Comparison of ENCODE assay signal across 22 mouse cellular contexts in the genomic region with DNA sequence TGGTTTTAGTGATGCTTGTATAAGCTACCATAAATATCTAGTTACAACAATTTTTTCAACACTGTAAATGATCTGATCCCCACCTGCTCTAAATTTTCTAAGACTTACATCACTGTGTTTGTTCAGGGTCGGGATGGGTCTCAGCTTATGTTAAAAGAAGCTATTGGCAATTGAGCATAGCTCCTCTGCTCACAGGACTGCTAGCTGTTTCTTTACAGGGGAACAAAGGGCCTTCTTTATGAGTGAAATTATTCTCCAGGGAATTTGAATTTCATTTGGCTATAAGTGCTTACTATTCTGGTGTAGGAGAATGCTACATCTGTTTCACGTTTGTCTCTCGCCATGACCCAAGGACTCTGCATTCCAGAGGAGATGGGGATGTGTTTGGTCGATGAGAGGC.
A peak's percentile ranks its signal among the peaks of the same experiment; 100 is the strongest.
DNase-seq lines count a peak whose midpoint lies in the region; ATAC-seq and TF ChIP-seq lines count a peak whose summit lies in the region.
"Had no signal": no experiment of that assay in that cellular context is flagged by ENCODE, and none has a peak within 500 bp of the region (broad histone marks: within the 10 kb centered on the region; RNA-seq: fewer than 3 reads in every experiment).

No protein-coding gene starts in this region.

- H3K9ac ChIP-seq in embryonic facial prominence, embryonic 11.5 days (replicated peaks; ENCODE audit: low read length): no peak overlapping the region
- H3K9ac ChIP-seq in embryonic facial prominence, embryonic 15.5 days: no peak overlapping the region
- H3K9ac ChIP-seq in limb, embryonic 14.5 days (ENCODE audit: low read depth, low read length, severe bottlenecking): no peak overlapping the region
- no peak overlapping the region for H3K9ac ChIP-seq in hindbrain, embryonic 11.5 days (ENCODE audit: low read depth, low read length)
- H3K9ac ChIP-seq: forebrain, embryonic 13.5 days; forebrain, postnatal 0 days; hindbrain, embryonic 15.5 days had no signal

- H3K4me1 ChIP-seq in embryonic facial prominence, embryonic 11.5 days (ENCODE audit: control insufficient read depth, insufficient read depth, low read length): no peaks in the 10 kb centered on the region
- H3K4me1 ChIP-seq in embryonic facial prominence, embryonic 10.5 days: no peaks in the 10 kb centered on the region
- no peaks in the 10 kb centered on the region for H3K4me1 ChIP-seq in embryonic facial prominence, embryonic 15.5 days
- H3K4me1 ChIP-seq in limb, embryonic 14.5 days (ENCODE audit: control insufficient read depth, insufficient read depth, low read length): 0 out of 2 replicates have a peak, but pooled peaks cover 3% of the 10 kb centered on the region
- no peaks in the 10 kb centered on the region for H3K4me1 ChIP-seq in hindbrain, embryonic 11.5 days (replicated peaks; ENCODE audit: control insufficient read depth, insufficient read depth, low read length)
- H3K4me1 ChIP-seq: forebrain, embryonic 13.5 days; heart, embryonic 10.5 days; hindbrain, embryonic 10.5 days had no signal

- WGBS in embryonic facial prominence, embryonic 11.5 days: 26% methylated on average over 4 of the region's 4 CpGs
- 41% methylated on average over 4 of the region's 4 CpGs for WGBS in embryonic facial prominence, embryonic 10.5 days
- 23% methylated on average over 4 of the region's 4 CpGs for WGBS in embryonic facial prominence, embryonic 15.5 days
- WGBS in limb, embryonic 14.5 days: 14% methylated on average over 4 of the region's 4 CpGs
- WGBS in hindbrain, embryonic 11.5 days: 65% methylated on average over 4 of the region's 4 CpGs

- peak; percentile 59 for DNase-seq in embryonic facial prominence, embryonic 11.5 days (ENCODE audit: low spot score)
- DNase-seq in embryonic facial prominence, embryonic 10.5 days (ENCODE audit: low spot score): no peak
- DNase-seq in embryo, embryonic 11.5 days (ENCODE audit: low read depth, low spot score): peak; percentile 11
- peak; percentile 71 for DNase-seq in limb, embryonic 14.5 days (ENCODE audit: low spot score)
- no peak for DNase-seq in hindbrain, embryonic 11.5 days (ENCODE audit: low spot score)
- DNase-seq in lung, postnatal 4 days: no peak
- no peak for DNase-seq in cerebellum, adult 11-12 months
- DNase-seq: adrenal gland, adult 8-10 months; cerebellum, adult 11 months; cerebellum, adult 9-10 months; cerebellum, postnatal 25 days; forebrain, postnatal 0 days; gastrocnemius, postnatal 36 days; heart, adult 18-20 months; heart, postnatal 10 days; kidney, adult 8-10 months had no signal

- H3K27me3 ChIP-seq in embryonic facial prominence, embryonic 11.5 days (ENCODE audit: control insufficient read depth, insufficient read depth, low read length): no peaks in the 10 kb centered on the region
- no peaks in the 10 kb centered on the region for H3K27me3 ChIP-seq in embryonic facial prominence, embryonic 10.5 days (replicated peaks; ENCODE audit: low read depth, poor library complexity, severe bottlenecking)
- H3K27me3 ChIP-seq in embryonic facial prominence, embryonic 15.5 days: no peaks in the 10 kb centered on the region
- H3K27me3 ChIP-seq in limb, embryonic 14.5 days (ENCODE audit: control insufficient read depth, insufficient read depth, low read length): no peaks in the 10 kb centered on the region
- no peaks in the 10 kb centered on the region for H3K27me3 ChIP-seq in hindbrain, embryonic 11.5 days (ENCODE audit: control insufficient read depth, insufficient read depth, low read length)
- H3K27me3 ChIP-seq: forebrain, embryonic 13.5 days; hindbrain, embryonic 15.5 days had no signal

- no peak for TF ChIP-seq POLR2A in limb, embryonic 14.5 days (IDR thresholded peaks at IDR 0.05; ENCODE audit: borderline replicate concordance, extremely low read depth, insufficient read depth, insufficient read length)

- H3K9me3 ChIP-seq in embryonic facial prominence, embryonic 11.5 days (replicated peaks; ENCODE audit: control insufficient read depth, low read length): no peaks in the 10 kb centered on the region
- H3K9me3 ChIP-seq in embryonic facial prominence, embryonic 10.5 days: no peaks in the 10 kb centered on the region
- no peaks in the 10 kb centered on the region for H3K9me3 ChIP-seq in embryonic facial prominence, embryonic 15.5 days (replicated peaks)
- H3K9me3 ChIP-seq in limb, embryonic 14.5 days (ENCODE audit: control insufficient read depth, low read length): no peaks in the 10 kb centered on the region
- H3K9me3 ChIP-seq in hindbrain, embryonic 11.5 days (ENCODE audit: control insufficient read depth, low read length): no peaks in the 10 kb centered on the region
- H3K9me3 ChIP-seq: forebrain, embryonic 13.5 days; heart, embryonic 10.5 days; hindbrain, embryonic 10.5 days; hindbrain, embryonic 15.5 days had no signal

- no peak overlapping the region for H3K4me3 ChIP-seq in embryonic facial prominence, embryonic 11.5 days (ENCODE audit: low read depth, low read length)
- H3K4me3 ChIP-seq in embryonic facial prominence, embryonic 10.5 days: no peak overlapping the region
- no peak overlapping the region for H3K4me3 ChIP-seq in embryonic facial prominence, embryonic 15.5 days (replicated peaks)
- no peak overlapping the region for H3K4me3 ChIP-seq in limb, embryonic 14.5 days (replicated peaks; ENCODE audit: low read length)
- H3K4me3 ChIP-seq in hindbrain, embryonic 11.5 days (ENCODE audit: low read depth, low read length): no peak overlapping the region
- H3K4me3 ChIP-seq: forebrain, embryonic 13.5 days; heart, embryonic 10.5 days; hindbrain, embryonic 10.5 days; hindbrain, embryonic 15.5 days had no signal

- no peak overlapping the region for H3K27ac ChIP-seq in embryonic facial prominence, embryonic 11.5 days (replicated peaks; ENCODE audit: low read depth, low read length)
- H3K27ac ChIP-seq in embryonic facial prominence, embryonic 10.5 days (replicated peaks): no peak overlapping the region
- no peak overlapping the region for H3K27ac ChIP-seq in embryonic facial prominence, embryonic 15.5 days (replicated peaks)
- H3K27ac ChIP-seq in limb, embryonic 14.5 days (replicated peaks; ENCODE audit: low read depth, low read length): no peak overlapping the region
- H3K27ac ChIP-seq in hindbrain, embryonic 11.5 days (ENCODE audit: low read depth, low read length): no peak overlapping the region
- H3K27ac ChIP-seq: forebrain, embryonic 13.5 days; heart, embryonic 10.5 days; hindbrain, embryonic 10.5 days; hindbrain, embryonic 15.5 days had no signal

- ATAC-seq in embryonic facial prominence, embryonic 11.5 days (replicated peaks; ENCODE audit: insufficient number of reproducible peaks, low FRiP score, low TSS enrichment, low read depth): no peak; the same call in 1 of the 2 replicates
- ATAC-seq in embryonic facial prominence, embryonic 15.5 days (ENCODE audit: insufficient number of reproducible peaks, low FRiP score, low TSS enrichment, low read depth): peak; percentile 56; the same call in 1 of the 2 replicates
- peak; percentile 83 for ATAC-seq in limb, embryonic 14.5 days (ENCODE audit: low FRiP score, low read depth)
- no peak for ATAC-seq in hindbrain, embryonic 11.5 days (ENCODE audit: low FRiP score)
- ATAC-seq: forebrain, embryonic 13.5 days; forebrain, postnatal 0 days; intestine, postnatal 0 days had no signal

- H3K36me3 ChIP-seq in embryonic facial prominence, embryonic 11.5 days (replicated peaks; ENCODE audit: control insufficient read depth, insufficient read depth, low read depth, low read length): no peaks in the 10 kb centered on the region
- H3K36me3 ChIP-seq in embryonic facial prominence, embryonic 10.5 days (replicated peaks): no peaks in the 10 kb centered on the region
- H3K36me3 ChIP-seq in embryonic facial prominence, embryonic 15.5 days: no peaks in the 10 kb centered on the region
- H3K36me3 ChIP-seq in limb, embryonic 14.5 days (ENCODE audit: control insufficient read depth, insufficient read depth, low read length): no peaks in the 10 kb centered on the region
- H3K36me3 ChIP-seq in hindbrain, embryonic 11.5 days (ENCODE audit: control insufficient read depth, insufficient read depth, low read length): no peaks in the 10 kb centered on the region
- H3K36me3 ChIP-seq: heart, embryonic 10.5 days; hindbrain, embryonic 10.5 days; hindbrain, embryonic 15.5 days had no signal

- no peak overlapping the region for H3K4me2 ChIP-seq in embryonic facial prominence, embryonic 11.5 days (ENCODE audit: low read depth, low read length)
- no peak overlapping the region for H3K4me2 ChIP-seq in embryonic facial prominence, embryonic 15.5 days (replicated peaks)
- H3K4me2 ChIP-seq in limb, embryonic 14.5 days (replicated peaks; ENCODE audit: low read depth, low read length, severe bottlenecking): no peak overlapping the region
- H3K4me2 ChIP-seq in hindbrain, embryonic 11.5 days (replicated peaks; ENCODE audit: low read depth, low read length): no peak overlapping the region
- H3K4me2 ChIP-seq: forebrain, embryonic 13.5 days; hindbrain, embryonic 15.5 days had no signal

Comparison
In these comparisons a context has a peak if more than half of its experiments do, and no peak if none do; other contexts are left out.
1. ATAC-seq: peak in embryonic facial prominence, embryonic 15.5 days (single experiment) and limb, embryonic 14.5 days (single experiment); none in embryonic facial prominence, embryonic 11.5 days (single experiment) and hindbrain, embryonic 11.5 days (single experiment).
2. DNase-seq: peak in embryonic facial prominence, embryonic 11.5 days (single experiment), embryo, embryonic 11.5 days (single experiment) and limb, embryonic 14.5 days (single experiment); none in embryonic facial prominence, embryonic 10.5 days (single experiment), hindbrain, embryonic 11.5 days (single experiment), lung, postnatal 4 days (0 of 2) and cerebellum, adult 11-12 months (single experiment).